Comparison of ENCODE assay signal across 11 mouse cellular contexts in genomic region chr7:109129442-109129841, GRCm38 (mm10). TPM values are rescaled to one million over a fixed set of nuclear protein-coding genes. Genes with fewer than 3 reads are reported as not detected.
DNase-seq lines count a peak whose midpoint lies in the region; ATAC-seq lines count a peak whose summit lies in the region.
"Had no signal": no experiment of that assay in that cellular context is flagged by ENCODE, and none has a peak within 500 bp of the region (broad histone marks: within the 10 kb centered on the region; RNA-seq: fewer than 3 reads in every experiment).

No protein-coding gene starts in this region.

- no peaks in the 10 kb centered on the region for H3K9me3 ChIP-seq in limb, embryonic 10.5 days (replicated peaks)

- peaks cover 3% of the 10 kb centered on the region; the same call in 1 of the 2 replicates for H3K36me3 ChIP-seq in limb, embryonic 10.5 days

- no peak overlapping the region for H3K4me3 ChIP-seq in limb, embryonic 10.5 days
- H3K4me3 ChIP-seq: megakaryocyte, embryonic 14.5 days had no signal

- intact Hi-C loops in left cerebral cortex, postnatal 25 days (cut with DNase I), result no loop called here

- DNase-seq in kidney, postnatal 14 days, result peak; percentile 27
- no peak for DNase-seq in kidney, adult 8-10 months
- peak; percentile 25 for DNase-seq in ES-CJ7 (ENCODE audit: low read depth, low spot score)
- DNase-seq in R1 (ENCODE audit: low read depth, low spot score), result peak; percentile 25
- DNase-seq in limb, embryonic 10.5 days (ENCODE audit: low spot score), result peak; percentile 75
- no peak for DNase-seq in layer of hippocampus, postnatal 14 days (ENCODE audit: low spot score in 2 of 2)
- DNase-seq in left cerebral cortex, postnatal 25 days (ENCODE audit: low spot score in 2 of 2), result no peak
- DNase-seq: left cerebral cortex, postnatal 4 days had no signal

- H3K27me3 ChIP-seq in limb, embryonic 10.5 days (ENCODE audit: low read depth, poor library complexity, severe bottlenecking), result no peaks in the 10 kb centered on the region

- H3K4me1 ChIP-seq in limb, embryonic 10.5 days, result no peaks in the 10 kb centered on the region
- H3K4me1 ChIP-seq: megakaryocyte, embryonic 14.5 days had no signal

- no peak for ATAC-seq in megakaryocyte, adult 5-6 weeks (ENCODE audit: poor library complexity, severe bottlenecking)
- ATAC-seq: inflammation-experienced regulatory T-cells, adult 6 months had no signal

- H3K27ac ChIP-seq in limb, embryonic 10.5 days, result no peak overlapping the region

RNA-seq across cellular contexts. Expression of gene Lmo1, which starts 45.6 kb away (rescaled TPM):
- polyA plus RNA-seq in limb, embryonic 10.5 days (2016; fragmentation: Nextera tagmentation; extraction: Ambion mirVana), result 46.7 and 74.5 TPM in 2 replicates
- 10 to 100 TPM; 53.8 to 60.2 TPM for total RNA-seq in layer of hippocampus, postnatal 14 days (2021)
- 30.3 and 33.6 TPM in 2 replicates for total RNA-seq in megakaryocyte, adult 5-6 weeks (2015)
- 10.9 and 19.8 TPM in 2 replicates for total RNA-seq in megakaryocyte, adult 5-6 weeks (2017)
- total RNA-seq in left cerebral cortex, postnatal 25 days (2021), result 10 to 100 TPM; 12.0 to 19.0 TPM
- polyA plus RNA-seq: inflammation-experienced regulatory T-cells, adult 6 months had no signal

RNA-seq across cellular contexts. Expression of gene Ric3, which starts 46.3 kb away (rescaled TPM):
- polyA plus RNA-seq in limb, embryonic 10.5 days (2016; fragmentation: Nextera tagmentation; extraction: Ambion mirVana), result 4.6 and 5.8 TPM in 2 replicates
- total RNA-seq in layer of hippocampus, postnatal 14 days (2021), result 10 to 100 TPM; 54.0 to 57.9 TPM
- total RNA-seq in megakaryocyte, adult 5-6 weeks (2015), result 0.05 TPM in 1 of 2 replicates, not detected in the other
- total RNA-seq in megakaryocyte, adult 5-6 weeks (2017), result 0.08 and 0.33 TPM in 2 replicates
- 10 to 100 TPM; 62.4 to 66.4 TPM for total RNA-seq in left cerebral cortex, postnatal 25 days (2021)
- polyA plus RNA-seq: inflammation-experienced regulatory T-cells, adult 6 months had no signal

Comparison
In these comparisons a context has a peak if more than half of its experiments do, and no peak if none do; other contexts are left out.
1. DNase-seq: peak in kidney, postnatal 14 days (single experiment), ES-CJ7 (single experiment), R1 (single experiment) and limb, embryonic 10.5 days (single experiment); none in kidney, adult 8-10 months (0 of 2), layer of hippocampus, postnatal 14 days (0 of 2) and left cerebral cortex, postnatal 25 days (0 of 2).
2. RNA of gene Ric3, which starts 46.3 kb away (total RNA-seq): 62.4 to 66.4 TPM in left cerebral cortex, postnatal 25 days and 54.0 to 57.9 TPM in layer of hippocampus, postnatal 14 days; 0.05 to 0.33 TPM in megakaryocyte, adult 5-6 weeks; every median in the first group is over 10 times any median in the second.